Mouse (Mus musculus): Measurements from ENCODE around the gene Trub2. TPM values are rescaled to one million over a fixed set of nuclear protein-coding genes. Genes with fewer than 3 reads are reported as not detected.
"Not testable (repeated sequence)": the region's sequence is repeated elsewhere in the genome, so short reads cannot be mapped to it uniquely, and the experiment has no call there.

Gene Trub2
- polyA plus RNA-seq, 1 experiment from 2014 or later: 23.3 TPM

GRCm38 (mm10) chr2:29802075-29802826 lies 13.9 kb upstream of the Trub2 start, which contains the start of gene Slc27a4:
Slc27a4 (plus strand) TSS chr2:29802634.
- Histone ChIP-seq H3K36me3 (ENCODE audit: control insufficient read depth, insufficient read depth, low read length) (peaks cover 30% of the 10 kb centered on the region), H3K9me3 (ENCODE audit: control insufficient read depth, low read length) (no peaks in the 10 kb centered on the region), H3K27ac (replicated peaks in 1 of 2; ENCODE audit: control insufficient read depth in 1 of 2, insufficient read depth in 1 of 2, low read depth in 2 of 2, low read length in 2 of 2) (peak within 1 kb of the TSS; percentile 1 to 73; a peak in 2 of 4 replicates), H3K4me1 (ENCODE audit: control insufficient read depth in 2 of 2, insufficient read depth in 2 of 2, low read length in 2 of 2) (peaks cover 2 to 9% of the 10 kb centered on the region in 2 experiments; a peak in 3 of 4 replicates), H3K27me3 (ENCODE audit: control insufficient read depth, insufficient read depth, low read length) (no peaks in the 10 kb centered on the region), H3K4me3 (ENCODE audit: control insufficient read depth in 1 of 2, insufficient read depth in 1 of 2, low read depth in 1 of 2, low read length in 2 of 2) (peak within 1 kb of the TSS; percentile 78 to 79), H3K4me2 (ENCODE audit: low read length) (peak within 1 kb of the TSS; percentile 96), H3K9ac (ENCODE audit: low read length) (peak within 1 kb of the TSS; percentile 88)
- 5% methylated on average over 25 of the region's 28 CpGs for WGBS
- peak; percentile 93 for ATAC-seq (ENCODE audit: insufficient number of reproducible peaks, insufficient read depth, low FRiP score, low read depth)

GRCm38 (mm10) chr2:29792772-29793487 lies 4.6 kb upstream of the Trub2 start:
- Histone ChIP-seq H3K4me2 (ENCODE audit: low read length) (no peak overlapping the region), H3K27ac (replicated peaks in 1 of 2; ENCODE audit: control insufficient read depth in 1 of 2, insufficient read depth in 1 of 2, low read depth in 2 of 2, low read length in 2 of 2) (no peak overlapping the region), H3K9me3 (ENCODE audit: control insufficient read depth, low read length) (no peaks in the 10 kb centered on the region), H3K36me3 (ENCODE audit: control insufficient read depth, insufficient read depth, low read length) (peaks cover 42% of the 10 kb centered on the region), H3K4me1 (ENCODE audit: control insufficient read depth in 2 of 2, insufficient read depth in 2 of 2, low read length in 2 of 2) (0 out of 4 replicates have a peak, but pooled peaks cover 0 to 3% of the 10 kb centered on the region in 2 experiments), H3K4me3 (ENCODE audit: control insufficient read depth in 1 of 2, insufficient read depth in 1 of 2, low read depth in 1 of 2, low read length in 2 of 2) (no peak overlapping the region), H3K9ac (ENCODE audit: low read length) (no peak overlapping the region), H3K27me3 (ENCODE audit: control insufficient read depth, insufficient read depth, low read length) (no peaks in the 10 kb centered on the region)
- WGBS: 94% methylated on average over 2 of the region's 2 CpGs
- no peak for ATAC-seq (ENCODE audit: insufficient number of reproducible peaks, insufficient read depth, low FRiP score, low read depth)

DNA sequence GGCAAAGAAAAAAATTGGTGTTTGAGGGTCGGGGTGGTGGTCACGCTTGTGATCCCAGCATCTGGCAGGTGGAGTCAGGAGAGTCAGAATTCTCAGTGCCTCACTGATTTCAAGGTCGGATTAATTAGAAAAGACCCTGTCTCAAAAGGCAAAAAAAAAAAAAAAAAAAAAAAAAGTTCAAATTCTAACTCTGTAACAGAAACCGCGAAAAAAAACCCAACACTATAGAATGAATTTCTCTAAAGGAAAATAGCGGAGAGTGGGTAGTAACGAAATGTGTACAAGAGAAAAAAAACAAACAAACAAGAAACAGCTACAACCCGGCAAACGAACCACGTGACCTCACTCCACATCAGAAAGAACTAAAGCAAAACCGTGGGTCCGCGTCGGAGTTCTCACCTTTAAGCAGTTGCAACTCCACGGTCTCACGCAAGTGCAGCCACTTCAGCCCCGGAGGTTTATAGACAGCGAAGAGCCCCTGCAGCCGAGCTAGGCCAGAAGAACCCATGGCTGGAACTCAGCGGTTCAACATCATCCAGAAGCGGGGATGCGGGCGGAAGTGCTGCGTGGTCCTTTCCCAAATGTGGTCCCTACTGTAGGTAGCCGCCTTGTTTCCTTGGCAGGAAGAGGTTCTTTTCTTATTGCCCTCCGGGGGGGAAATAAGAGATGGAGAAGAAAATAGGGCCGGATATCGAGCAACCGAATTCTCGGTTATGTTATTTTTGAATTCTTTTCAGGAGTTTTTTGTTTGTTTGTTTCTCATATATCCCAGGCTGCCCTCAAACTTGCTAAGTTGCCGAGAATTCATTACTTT lies 991 bp downstream of the Trub2 start, which contains the start of gene Coq4:
Coq4 (plus strand) TSS at position 390 of the 814 bp plus-strand sequence.
- 2% methylated on average over 31 of the region's 31 CpGs for WGBS
- Histone ChIP-seq H3K36me3 (ENCODE audit: control insufficient read depth, insufficient read depth, low read length) (peaks cover 59% of the 10 kb centered on the region), H3K9ac (ENCODE audit: low read length) (peak within 1 kb of the TSS; percentile 73)

GRCm38 (mm10) chr2:29784290-29784689 lies 4.0 kb downstream of the Trub2 start:
- Histone ChIP-seq H3K9me3 (ENCODE audit: control insufficient read depth, low read length) (no peaks in the 10 kb centered on the region; the same call in 1 of the 2 replicates), H3K27me3 (ENCODE audit: control insufficient read depth, insufficient read depth, low read length) (no peaks in the 10 kb centered on the region), H3K4me2 (ENCODE audit: low read length) (no peak overlapping the region), H3K4me1 (ENCODE audit: control insufficient read depth in 2 of 2, insufficient read depth in 2 of 2, low read length in 2 of 2) (peaks cover 0 to 8% of the 10 kb centered on the region in 2 experiments; a peak in 2 of 4 replicates), H3K27ac (replicated peaks in 1 of 2; ENCODE audit: control insufficient read depth in 1 of 2, insufficient read depth in 1 of 2, low read depth in 2 of 2, low read length in 2 of 2) (no peak overlapping the region), H3K9ac (ENCODE audit: low read length) (no peak overlapping the region), H3K4me3 (ENCODE audit: control insufficient read depth in 1 of 2, insufficient read depth in 1 of 2, low read depth in 1 of 2, low read length in 2 of 2) (no peak overlapping the region), H3K36me3 (ENCODE audit: control insufficient read depth, insufficient read depth, low read length) (peaks cover 68% of the 10 kb centered on the region)
- ATAC-seq (ENCODE audit: insufficient number of reproducible peaks, insufficient read depth, low FRiP score, low read depth): no peak
- 72% methylated on average over 4 of the region's 4 CpGs for WGBS

More for the DNA sequence above, 991 bp downstream of the Trub2 start, which contains the start of gene Coq4:
- Histone ChIP-seq H3K4me1 (ENCODE audit: control insufficient read depth in 2 of 2, insufficient read depth in 2 of 2, low read length in 2 of 2) (peaks cover 0 to 8% of the 10 kb centered on the region in 2 experiments; a peak in 2 of 4 replicates), H3K4me2 (ENCODE audit: low read length) (peak within 1 kb of the TSS; percentile 93), H3K9me3 (ENCODE audit: control insufficient read depth, low read length) (no peaks in the 10 kb centered on the region), H3K27ac (replicated peaks in 1 of 2; ENCODE audit: control insufficient read depth in 1 of 2, insufficient read depth in 1 of 2, low read depth in 2 of 2, low read length in 2 of 2) (peak within 1 kb of the TSS; percentile 67 to 77), H3K4me3 (ENCODE audit: control insufficient read depth in 1 of 2, insufficient read depth in 1 of 2, low read depth in 1 of 2, low read length in 2 of 2) (peak within 1 kb of the TSS; percentile 64 to 90), H3K27me3 (ENCODE audit: control insufficient read depth, insufficient read depth, low read length) (no peaks in the 10 kb centered on the region)
- peak; percentile 83 for ATAC-seq (ENCODE audit: insufficient number of reproducible peaks, insufficient read depth, low FRiP score, low read depth)

- H3K4me2 ChIP-seq (ENCODE audit: low read length); H3K4me3 ChIP-seq (ENCODE audit: control insufficient read depth in 1 of 2, insufficient read depth in 1 of 2, low read depth in 1 of 2, low read length in 2 of 2); H3K4me1 ChIP-seq (ENCODE audit: control insufficient read depth in 2 of 2, insufficient read depth in 2 of 2, low read length in 2 of 2); H3K27ac ChIP-seq (replicated peaks in 1 of 2; ENCODE audit: control insufficient read depth in 1 of 2, insufficient read depth in 1 of 2, low read depth in 2 of 2, low read length in 2 of 2); ATAC-seq (ENCODE audit: insufficient number of reproducible peaks, insufficient read depth, low FRiP score, low read depth); H3K9me3 ChIP-seq (ENCODE audit: control insufficient read depth, low read length); H3K9ac ChIP-seq (ENCODE audit: low read length); H3K27me3 ChIP-seq (ENCODE audit: control insufficient read depth, insufficient read depth, low read length): not testable (repeated sequence)
- 88% methylated on average over 2 of the region's 2 CpGs for WGBS
- H3K36me3 ChIP-seq (ENCODE audit: control insufficient read depth, insufficient read depth, low read length): peaks cover 97% of the 10 kb centered on the region
Observed at GRCm38 (mm10) chr2:29781256-29781655, 7.0 kb downstream of the Trub2 start.

DNA sequence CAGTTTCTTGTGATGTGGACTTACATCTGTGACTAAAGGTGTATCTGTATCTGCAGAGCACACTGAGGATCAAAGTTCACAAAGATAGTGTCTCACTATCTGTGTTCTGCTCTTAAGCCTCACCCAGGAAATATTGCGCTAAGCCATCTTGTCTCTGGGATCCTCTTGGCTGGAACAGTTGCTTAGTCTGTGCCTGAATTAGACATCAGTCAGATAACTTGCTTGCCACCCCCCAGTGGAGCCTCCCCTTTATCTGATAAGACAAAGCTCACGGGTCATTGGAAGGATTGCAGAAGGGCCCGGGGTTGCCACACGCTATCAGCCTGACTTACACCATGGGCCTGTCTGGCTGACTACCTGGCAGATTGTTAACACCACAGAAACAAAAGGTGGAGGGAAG lies 15.0 kb downstream of the Trub2 start:
- peaks cover 0 to 2% of the 10 kb centered on the region in 2 experiments; a peak in 2 of 4 replicates for H3K4me1 ChIP-seq (ENCODE audit: control insufficient read depth in 2 of 2, insufficient read depth in 2 of 2, low read length in 2 of 2)
- H3K4me2 ChIP-seq (ENCODE audit: low read length): no peak overlapping the region
- WGBS: 51% methylated on average over 4 of the region's 4 CpGs
- no peak for ATAC-seq (ENCODE audit: insufficient number of reproducible peaks, insufficient read depth, low FRiP score, low read depth)
- no peak overlapping the region for H3K4me3 ChIP-seq (ENCODE audit: control insufficient read depth in 1 of 2, insufficient read depth in 1 of 2, low read depth in 1 of 2, low read length in 2 of 2)
- H3K9ac ChIP-seq (ENCODE audit: low read length): no peak overlapping the region
- H3K27me3 ChIP-seq (ENCODE audit: control insufficient read depth, insufficient read depth, low read length): no peaks in the 10 kb centered on the region
- H3K9me3 ChIP-seq (ENCODE audit: control insufficient read depth, low read length): no peaks in the 10 kb centered on the region
- peaks cover 20% of the 10 kb centered on the region for H3K36me3 ChIP-seq (ENCODE audit: control insufficient read depth, insufficient read depth, low read length)
- H3K27ac ChIP-seq (replicated peaks in 1 of 2; ENCODE audit: control insufficient read depth in 1 of 2, insufficient read depth in 1 of 2, low read depth in 2 of 2, low read length in 2 of 2): no peak overlapping the region
